Mouse (Mus musculus) C2C12 (cell line): Measurements from ENCODE around the gene Ctla2b. TPM values are rescaled to one million over a fixed set of nuclear protein-coding genes. Genes with fewer than 3 reads are reported as not detected.
"Not testable (repeated sequence)": the region's sequence is repeated elsewhere in the genome, so short reads cannot be mapped to it uniquely, and the experiment has no call there.

Source experiments
- H3K27me3 ChIP-seq: one replicate; pipeline ENCODE4 v1.6.1; 2011; ENCODE audit not compliant: control insufficient read depth, insufficient read depth, insufficient read length
- H3K36me3 ChIP-seq: one replicate; pipeline ENCODE4 v1.6.1; 2011; ENCODE audit not compliant: control insufficient read depth, insufficient read depth
- H3K4me3 ChIP-seq: one replicate; pipeline ENCODE4 v1.5.1; 2011; ENCODE audit warnings: mild to moderate bottlenecking, control low read depth; ENCODE audit not compliant: poor library complexity, insufficient read depth, severe bottlenecking
- H3K79me2 ChIP-seq: one replicate; pipeline ENCODE4 v1.6.1; 2011; ENCODE audit not compliant: control insufficient read depth, insufficient read depth
- H3K79me3 ChIP-seq: one replicate; pipeline ENCODE4 v1.6.1; 2011; ENCODE audit warnings: low read depth, control low read depth
- H3ac ChIP-seq: one replicate; pipeline ENCODE3; 2011; ENCODE audit warnings: low read depth; ENCODE audit not compliant: control insufficient read depth, insufficient read length
- CEBPB ChIP-seq: IDR thresholded peaks from one replicate; pipeline ENCODE4 v1.6.1; 2011; ENCODE audit warnings: low read depth, mild to moderate bottlenecking, control low read depth, moderate library complexity
- CTCF ChIP-seq: IDR thresholded peaks from one replicate; pipeline ENCODE4 v1.5.1; 2011; ENCODE audit not compliant: control insufficient read depth, insufficient read depth, insufficient read length
- FOSL1 ChIP-seq: IDR thresholded peaks from one replicate; pipeline ENCODE4 v1.8.0; 2011; ENCODE audit warnings: mild to moderate bottlenecking, low read length; ENCODE audit not compliant: poor library complexity, insufficient read depth, severe bottlenecking
- MAX ChIP-seq: IDR thresholded peaks from one replicate; pipeline ENCODE4 v1.6.1; 2011; ENCODE audit warnings: mild to moderate bottlenecking, control low read depth
- MYOD1 ChIP-seq: IDR thresholded peaks from one replicate; pipeline ENCODE4 v1.6.1; 2011; ENCODE audit warnings: low read depth; ENCODE audit not compliant: control insufficient read depth, insufficient read length
- MYOG ChIP-seq: IDR thresholded peaks from one replicate; pipeline ENCODE4 v1.6.1; 2011; ENCODE audit not compliant: control insufficient read depth, insufficient read length; ENCODE audit errors: extremely low read depth
- USF1 ChIP-seq: IDR thresholded peaks from one replicate; pipeline ENCODE4 v1.6.1; 2011; ENCODE audit warnings: low read depth, mild to moderate bottlenecking, control low read depth, moderate library complexity
- long read RNA-seq, 2 experiments: library from polyadenylated mRNA; unstranded; transcript quantifications; one replicate each; pipeline ENCODE4 v2.0.0; 2019 to 2020
- polyA plus RNA-seq: library from polyadenylated mRNA; unstranded; fragments of >200 nt; fragmentation: generic; extraction: Trizol; gene quantifications from one replicate; pipeline ENCODE4 v1.2.1, GENCODE M21; 2012; ENCODE audit warnings: missing spikeins

The Ctla2b gene
- 0.57 TPM for polyA plus RNA-seq
- long read RNA-seq, experiment 1, partial matches to known transcripts, result 0 of 4 reads
- long read RNA-seq, experiment 1, other reads (novel, unspliced or antisense), result 0 of 4 reads
- long read RNA-seq, experiment 2, partial matches to known transcripts, result 0 of 2 reads
- long read RNA-seq, experiment 2, other reads (novel, unspliced or antisense), result 0 of 2 reads

DNA sequence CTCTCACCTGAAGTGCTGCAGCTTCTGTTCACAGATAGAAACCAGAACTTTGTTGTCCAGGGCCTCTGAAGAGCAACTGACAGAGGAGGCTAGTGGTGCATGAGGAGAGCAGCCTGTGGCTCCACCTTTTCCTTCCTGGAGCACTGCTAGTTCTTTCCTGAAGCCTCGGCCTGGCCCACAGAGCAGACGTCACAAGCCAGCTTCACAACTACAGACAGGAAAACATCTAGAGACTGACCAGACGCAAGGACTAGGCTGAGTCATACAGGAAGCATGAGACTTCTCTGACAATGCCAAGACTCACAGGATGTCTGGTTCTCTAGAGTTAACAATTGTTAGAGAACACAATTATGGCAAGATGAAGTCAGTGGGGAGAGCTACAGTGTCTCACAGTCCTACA, at the start of gene Ctla2b:
Gene Ctla2b, minus strand, starts transcription at position 120 of the 400 bp plus-strand sequence.
- TF ChIP-seq USF1 (no peak), CEBPB (no peak)
- no peak within 1 kb of the TSS for H3ac ChIP-seq
- no peaks in the 10 kb centered on the region for H3K27me3 ChIP-seq
- H3K79me3 ChIP-seq, result no peaks in the 10 kb centered on the region
- H3K79me2 ChIP-seq, result no peaks in the 10 kb centered on the region
- H3K36me3 ChIP-seq, result no peaks in the 10 kb centered on the region
- no peak within 1 kb of the TSS for H3K4me3 ChIP-seq

- H3K79me3 ChIP-seq, H3K4me3 ChIP-seq, H3K27me3 ChIP-seq, H3K36me3 ChIP-seq, H3ac ChIP-seq, H3K79me2 ChIP-seq: not testable (repeated sequence)
These were observed 44.6 kb upstream of the Ctla2b start, which contains the start of gene Tpbpa for GRCm38 (mm10) chr13:60941884-60942283. Gene Tpbpa (minus strand): TSS chr13:60941984.

DNA sequence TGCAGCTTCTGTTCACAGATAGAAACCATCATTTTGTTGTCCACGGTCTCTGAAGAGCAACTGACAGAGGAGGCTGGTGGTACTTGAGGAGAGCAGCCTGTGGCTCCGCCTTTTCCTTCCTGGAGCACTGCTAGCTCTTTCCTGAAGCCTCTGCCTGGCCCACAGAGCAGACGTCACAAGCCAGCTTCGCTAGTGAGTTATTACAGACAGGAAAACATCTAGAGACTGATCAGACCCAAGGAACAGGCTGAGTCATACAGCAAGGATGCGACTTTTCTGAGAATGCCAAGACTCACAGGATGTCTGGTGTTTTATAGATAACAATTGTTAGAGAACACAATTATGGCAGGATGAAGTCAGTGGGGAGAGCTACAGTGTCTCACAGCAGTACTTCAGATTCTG, 39.3 kb upstream of the Ctla2b start, which contains the start of the genes Gm49391 and Ctla2a:
Gene Gm49391, minus strand, starts transcription at position 72 of the 402 bp plus-strand sequence.
Gene Ctla2a, minus strand, starts transcription at position 126 of the 402 bp plus-strand sequence.
- TF ChIP-seq CEBPB (no peak), USF1 (no peak), MYOD1 (no peak), MAX (no peak), FOSL1 (no peak), CTCF (no peak), MYOG (no peak)
- Histone ChIP-seq H3K79me3 (no peaks in the 10 kb centered on the region), H3K4me3 (no peak within 1 kb of the TSS), H3ac (no peak within 1 kb of the TSS), H3K36me3 (no peaks in the 10 kb centered on the region), H3K27me3 (no peaks in the 10 kb centered on the region), H3K79me2 (no peaks in the 10 kb centered on the region)

- H3K27me3 ChIP-seq, H3K79me2 ChIP-seq, H3K4me3 ChIP-seq, H3K36me3 ChIP-seq, H3ac ChIP-seq, H3K79me3 ChIP-seq: not testable (repeated sequence)
These were observed 38.2 kb upstream of the Ctla2b start, which contains the start of gene Gm49393 for GRCm38 (mm10) chr13:60935490-60935889. Gene Gm49393 (minus strand): TSS chr13:60935590.

DNA sequence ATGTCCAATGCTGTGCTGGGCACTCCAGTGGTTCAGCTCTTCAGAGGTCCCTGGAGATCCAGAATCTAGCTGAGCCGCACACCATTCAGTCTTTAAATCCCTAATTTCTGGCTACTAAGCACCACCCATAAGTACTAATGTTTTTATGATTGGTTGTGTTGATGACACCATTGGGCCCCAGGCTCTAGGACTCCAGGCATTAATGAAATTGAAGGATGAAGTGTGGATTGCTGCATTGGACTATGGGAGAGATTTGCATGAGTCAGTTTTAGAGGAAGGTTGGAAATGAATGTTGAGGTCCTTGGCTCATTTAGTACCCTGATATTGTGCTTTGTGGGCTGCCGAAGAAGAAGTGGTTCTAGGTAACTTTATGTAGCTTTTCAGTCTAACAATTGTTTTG, 7.5 kb upstream of the Ctla2b start, which contains the start of gene Tpbpb:
Gene Tpbpb, minus strand, starts transcription at position 101 of the 400 bp plus-strand sequence.
- H3K79me2 ChIP-seq, H3K27me3 ChIP-seq, H3K36me3 ChIP-seq, H3ac ChIP-seq, H3K4me3 ChIP-seq, H3K79me3 ChIP-seq: not testable (repeated sequence)

DNA sequence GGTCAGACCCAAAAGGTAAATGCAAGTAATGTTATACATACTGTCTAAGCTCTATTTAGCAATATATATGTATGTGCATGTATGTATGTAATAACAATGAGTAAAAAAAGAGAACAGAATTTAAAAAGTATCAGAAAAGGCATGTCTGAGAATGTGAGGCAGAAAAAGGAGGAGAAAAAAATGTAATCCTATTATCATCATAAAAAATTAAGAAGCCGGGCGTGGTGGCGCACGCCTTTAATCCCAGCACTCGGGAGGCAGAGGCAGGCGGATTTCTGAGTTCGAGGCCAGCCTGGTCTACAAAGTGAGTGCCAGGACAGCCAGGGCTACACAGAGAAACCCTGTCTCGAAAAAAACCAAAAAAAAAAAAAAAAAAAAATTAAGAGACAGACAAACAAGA, 453 bp downstream of the Ctla2b start, which contains the start of gene Gm49392:
Gene Gm49392, minus strand, starts transcription at position 101 of the 400 bp plus-strand sequence.
- not testable (repeated sequence) for H3K79me3 ChIP-seq, H3K79me2 ChIP-seq, H3K27me3 ChIP-seq, H3K4me3 ChIP-seq, H3ac ChIP-seq, H3K36me3 ChIP-seq

DNA sequence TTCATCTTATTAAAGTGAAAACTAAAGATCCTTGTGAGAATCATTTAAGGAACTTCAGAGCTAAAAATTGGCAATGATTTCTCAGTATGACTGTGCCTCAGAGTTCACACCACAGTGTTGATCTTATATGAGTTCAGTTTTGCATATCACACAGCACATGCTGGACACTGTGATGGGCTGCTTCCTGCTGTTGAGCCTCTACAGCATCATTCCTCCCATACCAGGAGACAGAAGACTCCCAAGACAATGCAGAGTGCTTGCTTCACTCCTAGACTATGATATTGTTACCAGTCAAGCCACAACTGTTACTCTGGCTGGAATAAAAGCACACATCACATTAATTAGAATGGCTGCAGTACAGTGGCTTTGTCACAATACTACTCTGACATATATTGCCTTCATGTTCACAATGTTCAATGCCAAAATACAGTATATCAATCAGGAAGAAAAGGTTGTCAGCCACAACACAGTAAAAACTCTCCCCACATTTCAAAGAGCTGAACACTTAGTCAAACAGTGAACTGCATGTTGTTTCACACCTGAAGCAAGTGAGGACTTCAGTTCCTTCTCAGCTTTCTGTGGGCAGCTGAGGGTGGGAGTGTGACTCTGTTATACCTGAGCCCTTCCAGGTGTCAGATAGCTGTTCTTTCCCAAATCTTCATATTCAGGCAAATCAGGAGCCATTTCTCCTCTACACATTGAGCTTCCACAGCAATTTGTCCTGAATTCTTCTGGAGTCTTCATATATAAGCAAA, 1.7 kb downstream of the Ctla2b start:
- no peaks in the 10 kb centered on the region for H3K79me2 ChIP-seq
- TF ChIP-seq USF1, result no peak
- TF ChIP-seq CTCF, result no peak
- TF ChIP-seq MYOG, result no peak
- no peak for TF ChIP-seq MYOD1
- no peak for TF ChIP-seq MAX
- TF ChIP-seq FOSL1, result no peak
- TF ChIP-seq CEBPB, result no peak
- no peak overlapping the region for H3K4me3 ChIP-seq
- no peaks in the 10 kb centered on the region for H3K79me3 ChIP-seq
- no peaks in the 10 kb centered on the region for H3K36me3 ChIP-seq
- no peaks in the 10 kb centered on the region for H3K27me3 ChIP-seq
- no peak overlapping the region for H3ac ChIP-seq
